Mouse (Mus musculus) intestine, postnatal 0 days (tissue): ENCODE measurements around the gene Dusp12. TPM values are rescaled to one million over a fixed set of nuclear protein-coding genes. Genes with fewer than 3 reads are reported as not detected.

ENCODE experiments used
- ATAC-seq: fragments of 200-750 bp; cut with Nextera tagmentation; 2 replicates; pipeline ENCODE4 v1.8.0; 2017; ENCODE audit warnings: mild to moderate bottlenecking, moderate TSS enrichment, moderate library complexity
- H3K27ac ChIP-seq: fragments of 300-500 bp; sonication (generic); 2 replicates; pipeline ENCODE4 v1.5.1; 2014; ENCODE audit warnings: mild to moderate bottlenecking, low read depth, low read length, moderate library complexity
- H3K27me3 ChIP-seq: fragments of 300-500 bp; sonication (generic); replicated peaks from 2 replicates; pipeline ENCODE4 v1.6.1; 2014; ENCODE audit warnings: low read length, mixed read lengths; ENCODE audit not compliant: control insufficient read depth, insufficient read depth
- H3K36me3 ChIP-seq: fragments of 300-500 bp; sonication (generic); 2 replicates; pipeline ENCODE4 v1.6.1; 2014; ENCODE audit warnings: mild to moderate bottlenecking, moderate library complexity; ENCODE audit not compliant: control insufficient read depth, insufficient read depth
- H3K4me1 ChIP-seq: fragments of 300-500 bp; sonication (generic); replicated peaks from 2 replicates; pipeline ENCODE4 v1.6.1; 2014; ENCODE audit warnings: antibody characterized with exemption, low read length, mixed read lengths; ENCODE audit not compliant: control insufficient read depth, insufficient read depth
- H3K4me2 ChIP-seq: fragments of 300-500 bp; sonication (generic); replicated peaks from 2 replicates; pipeline ENCODE4 v1.6.1; 2014; ENCODE audit warnings: low read depth, mild to moderate bottlenecking, moderate library complexity
- H3K4me3 ChIP-seq: fragments of 300-500 bp; sonication (generic); 2 replicates; pipeline ENCODE4 v1.5.1; 2014; ENCODE audit warnings: low read depth, low read length
- H3K9ac ChIP-seq: fragments of 300-500 bp; sonication (generic); 2 replicates; pipeline ENCODE4 v1.6.1; 2014; ENCODE audit warnings: mild to moderate bottlenecking, low read depth, low read length
- H3K9me3 ChIP-seq: fragments of 300-500 bp; sonication (generic); 2 replicates; pipeline ENCODE4 v1.6.1; 2016; ENCODE audit warnings: mixed run types; ENCODE audit not compliant: control insufficient read depth
- CTCF ChIP-seq: sonication (generic); IDR thresholded peaks from 2 replicates; pipeline ENCODE4 v1.5.1; 2016; ENCODE audit warnings: low read depth, mild to moderate bottlenecking, control low read depth, antibody characterized with exemption, moderate library complexity
- WGBS: fragments of 180-500 bp; shearing (Covaris S2); extraction: QIAGEN DNeasy Blood & Tissue Kit; methylation state at CpG from one replicate; pipeline ENCODE4 v1.1.7; 2014; 5-methylcytosine and 5-hydroxymethylcytosine counted together
- polyA plus RNA-seq: library from polyadenylated mRNA; unstranded; fragments of >200 nt; fragmentation: Nextera tagmentation; extraction: Ambion mirVana; gene quantifications from 2 replicates; pipeline ENCODE4 v1.2.1, GENCODE M21; 2015

Gene Dusp12
- 65.1 and 79.2 TPM in 2 replicates for polyA plus RNA-seq

GRCm38 (mm10) chr1:170884978-170885561 lies at the start of gene Dusp12, which contains the start of gene Gm26620:
Dusp12 (minus strand) TSS chr1:170885540.
Gm26620 (plus strand) TSS chr1:170885065.
- peaks cover 7% of the 10 kb centered on the region for H3K36me3 ChIP-seq
- no peaks in the 10 kb centered on the region for H3K27me3 ChIP-seq
- ATAC-seq: peak; percentile 90
- peak; percentile 81 for TF ChIP-seq CTCF
- WGBS: under 1% methylated on average over 46 of the region's 46 CpGs
- no peaks in the 10 kb centered on the region for H3K4me1 ChIP-seq
- H3K9ac ChIP-seq: peak within 1 kb of the TSS; percentile 47
- peak within 1 kb of the TSS; percentile 70 for H3K4me2 ChIP-seq
- peak within 1 kb of the TSS; percentile 95 for H3K27ac ChIP-seq
- no peaks in the 10 kb centered on the region for H3K9me3 ChIP-seq
- H3K4me3 ChIP-seq: peak within 1 kb of the TSS; percentile 68

- Histone ChIP-seq H3K4me2 (no peak overlapping the region), H3K36me3 (no peaks in the 10 kb centered on the region), H3K4me3 (no peak overlapping the region), H3K27ac (no peak overlapping the region), H3K27me3 (no peaks in the 10 kb centered on the region), H3K9me3 (no peaks in the 10 kb centered on the region), H3K9ac (no peak overlapping the region), H3K4me1 (no peaks in the 10 kb centered on the region)
- no peak for ATAC-seq
- no peak for TF ChIP-seq CTCF
- 42% methylated on average over 2 of the region's 2 CpGs for WGBS
Observed at GRCm38 (mm10) chr1:170934383-170934782, 49.0 kb upstream of the Dusp12 start.

GRCm38 (mm10) chr1:170933940-170934339 lies 48.6 kb upstream of the Dusp12 start:
- ATAC-seq: no peak
- Histone ChIP-seq H3K36me3 (no peaks in the 10 kb centered on the region), H3K4me3 (no peak overlapping the region), H3K9me3 (no peaks in the 10 kb centered on the region), H3K27me3 (no peaks in the 10 kb centered on the region), H3K9ac (no peak overlapping the region), H3K4me2 (no peak overlapping the region), H3K4me1 (no peaks in the 10 kb centered on the region), H3K27ac (no peak overlapping the region)
- no peak for TF ChIP-seq CTCF
- WGBS: 71% methylated on average over 1 of the region's 1 CpGs

- 66% methylated on average over 6 of the region's 6 CpGs for WGBS
- Histone ChIP-seq H3K9me3 (no peaks in the 10 kb centered on the region), H3K4me1 (no peaks in the 10 kb centered on the region), H3K9ac (no peak overlapping the region), H3K27ac (no peak overlapping the region), H3K36me3 (no peaks in the 10 kb centered on the region), H3K4me2 (no peak overlapping the region), H3K4me3 (no peak overlapping the region), H3K27me3 (no peaks in the 10 kb centered on the region)
- no peak for ATAC-seq
- no peak for TF ChIP-seq CTCF
Observed at GRCm38 (mm10) chr1:170933386-170933920, 48.1 kb upstream of the Dusp12 start.

- no peak overlapping the region for H3K9ac ChIP-seq
- no peak overlapping the region for H3K4me3 ChIP-seq
- TF ChIP-seq CTCF: no peak
- no peak overlapping the region for H3K27ac ChIP-seq
- H3K9me3 ChIP-seq: no peaks in the 10 kb centered on the region
- ATAC-seq: no peak
- H3K36me3 ChIP-seq: no peaks in the 10 kb centered on the region
- no peak overlapping the region for H3K4me2 ChIP-seq
- 70% methylated on average over 3 of the region's 3 CpGs for WGBS
- H3K4me1 ChIP-seq: no peaks in the 10 kb centered on the region
- H3K27me3 ChIP-seq: no peaks in the 10 kb centered on the region
Observed at GRCm38 (mm10) chr1:170932043-170932442, 46.7 kb upstream of the Dusp12 start.

- no peaks in the 10 kb centered on the region for H3K9me3 ChIP-seq
- H3K36me3 ChIP-seq: no peaks in the 10 kb centered on the region
- H3K27ac ChIP-seq: no peak overlapping the region
- no peak overlapping the region for H3K4me3 ChIP-seq
- H3K9ac ChIP-seq: no peak overlapping the region
- H3K4me2 ChIP-seq: no peak overlapping the region
- WGBS: 83% methylated on average over 4 of the region's 4 CpGs
- H3K4me1 ChIP-seq: no peaks in the 10 kb centered on the region
- no peak for TF ChIP-seq CTCF
- H3K27me3 ChIP-seq: no peaks in the 10 kb centered on the region
- no peak for ATAC-seq
Observed at GRCm38 (mm10) chr1:170929245-170929644, 43.9 kb upstream of the Dusp12 start.
